16 mouse cellular contexts compared by ENCODE assay signal in genomic region chr7:56460814-56461520, GRCm38 (mm10).
DNase-seq lines count a peak whose midpoint lies in the region; ATAC-seq and TF ChIP-seq lines count a peak whose summit lies in the region.
"Had no signal": no experiment of that assay in that cellular context is flagged by ENCODE, and none has a peak within 500 bp of the region (broad histone marks: within the 10 kb centered on the region; RNA-seq: fewer than 3 reads in every experiment).

No protein-coding gene starts in this region.

- TF ChIP-seq POLR2A in lung, adult 2 months (IDR thresholded peaks at IDR 0.05; ENCODE audit: borderline replicate concordance, extremely low read depth, low read depth, low read length): no peak
- no peak for TF ChIP-seq POLR2A in cortical plate, adult 2 months (IDR thresholded peaks at IDR 0.05; ENCODE audit: extremely low read depth, insufficient read depth, low read length)

- H3K27ac ChIP-seq in lung, postnatal 0 days (ENCODE audit: low read length): no peak overlapping the region
- H3K27ac ChIP-seq in cortical plate, adult 2 months (ENCODE audit: insufficient read depth, low read length): no peak overlapping the region
- no peak overlapping the region for H3K27ac ChIP-seq in midbrain, embryonic 14.5 days (replicated peaks; ENCODE audit: low read depth, low read length)
- no peak overlapping the region for H3K27ac ChIP-seq in kidney, embryonic 15.5 days
- H3K27ac ChIP-seq: embryonic facial prominence, embryonic 15.5 days; macrophage; neural tube, embryonic 13.5 days had no signal

- H3K9ac ChIP-seq in lung, postnatal 0 days (replicated peaks; ENCODE audit: low read depth): no peak overlapping the region
- no peak overlapping the region for H3K9ac ChIP-seq in midbrain, embryonic 14.5 days (replicated peaks; ENCODE audit: low read length)
- no peak overlapping the region for H3K9ac ChIP-seq in kidney, embryonic 15.5 days
- H3K9ac ChIP-seq: embryonic facial prominence, embryonic 15.5 days; neural tube, embryonic 13.5 days had no signal

- no peak for TF ChIP-seq EP300 in lung, postnatal 0 days (IDR thresholded peaks at IDR 0.05)

- H3K36me3 ChIP-seq in lung, postnatal 0 days (ENCODE audit: insufficient read depth, low read length): no peaks in the 10 kb centered on the region
- no peaks in the 10 kb centered on the region for H3K36me3 ChIP-seq in midbrain, embryonic 14.5 days (ENCODE audit: control insufficient read depth, insufficient read depth, low read length)
- H3K36me3 ChIP-seq in kidney, embryonic 15.5 days: no peaks in the 10 kb centered on the region
- H3K36me3 ChIP-seq: embryonic facial prominence, embryonic 15.5 days; neural tube, embryonic 13.5 days had no signal

- no peak overlapping the region for H3K4me3 ChIP-seq in lung, postnatal 0 days (ENCODE audit: low read depth, low read length)
- no peak overlapping the region for H3K4me3 ChIP-seq in lung, adult 2 months (replicated peaks; ENCODE audit: extremely low read depth, low read depth, low read length)
- H3K4me3 ChIP-seq in cortical plate, adult 2 months (ENCODE audit: insufficient read depth, low read length): no peak overlapping the region
- H3K4me3 ChIP-seq in midbrain, embryonic 14.5 days (replicated peaks; ENCODE audit: low read depth, low read length): no peak overlapping the region
- no peak overlapping the region for H3K4me3 ChIP-seq in kidney, embryonic 15.5 days (replicated peaks)
- H3K4me3 ChIP-seq: embryonic facial prominence, embryonic 15.5 days; neural tube, embryonic 13.5 days had no signal

- peak; percentile 23; the same call in 1 of the 2 replicates for TF ChIP-seq CTCF in lung, postnatal 0 days (IDR thresholded peaks at IDR 0.05)
- no peak for TF ChIP-seq CTCF in lung, adult 2 months (IDR thresholded peaks at IDR 0.05; ENCODE audit: insufficient read depth, low read length)
- peak; percentile 51 for TF ChIP-seq CTCF in cortical plate, adult 2 months (IDR thresholded peaks at IDR 0.05; ENCODE audit: extremely low read depth, insufficient read depth, low read length)

- no peak for DNase-seq in frontal cortex, postnatal 14 days (ENCODE audit: low spot score in 2 of 2)
- no peak for DNase-seq in lung, postnatal 0 days (ENCODE audit: low spot score)
- DNase-seq in lung, adult 2 months: no peak
- peak; percentile 12 for DNase-seq in midbrain, embryonic 14.5 days
- no peak for DNase-seq in B cell, adult 2 months
- DNase-seq: adrenal gland, postnatal 14 days; cerebellum, adult 11-12 months; thymus, postnatal 14 days had no signal

- H3K4me1 ChIP-seq in lung, postnatal 0 days (ENCODE audit: insufficient read depth, low read depth, low read length): no peaks in the 10 kb centered on the region
- no peaks in the 10 kb centered on the region for H3K4me1 ChIP-seq in lung, adult 2 months (ENCODE audit: control insufficient read depth, insufficient read depth, low read length)
- H3K4me1 ChIP-seq in cortical plate, adult 2 months (ENCODE audit: control insufficient read depth, insufficient read depth, low read length): no peaks in the 10 kb centered on the region
- H3K4me1 ChIP-seq in midbrain, embryonic 14.5 days (ENCODE audit: control insufficient read depth, insufficient read depth, low read length): no peaks in the 10 kb centered on the region
- no peaks in the 10 kb centered on the region for H3K4me1 ChIP-seq in kidney, embryonic 15.5 days
- H3K4me1 ChIP-seq: embryonic facial prominence, embryonic 15.5 days; neural tube, embryonic 13.5 days had no signal

- peak; percentile 70; the same call in 1 of the 2 replicates for ATAC-seq in frontal cortex, adult (ENCODE audit: low TSS enrichment)
- ATAC-seq in lung, postnatal 0 days: no peak
- ATAC-seq in midbrain, embryonic 14.5 days (ENCODE audit: low FRiP score, low TSS enrichment): peak; percentile 37; the same call in 1 of the 2 replicates
- no peak for ATAC-seq in kidney, embryonic 15.5 days (replicated peaks; ENCODE audit: low FRiP score)
- ATAC-seq: CD4-positive, CD25-positive, alpha-beta regulatory T cell, adult 4 months had no signal

- no peak overlapping the region for H3K4me2 ChIP-seq in lung, postnatal 0 days (replicated peaks; ENCODE audit: low read depth, low read length)
- no peak overlapping the region for H3K4me2 ChIP-seq in midbrain, embryonic 14.5 days (ENCODE audit: low read length)
- H3K4me2 ChIP-seq in kidney, embryonic 15.5 days: no peak overlapping the region
- H3K4me2 ChIP-seq: embryonic facial prominence, embryonic 15.5 days; liver, embryonic 11.5 days; neural tube, embryonic 13.5 days had no signal

- H3K9me3 ChIP-seq in lung, postnatal 0 days (ENCODE audit: low read length): no peaks in the 10 kb centered on the region
- H3K9me3 ChIP-seq in midbrain, embryonic 14.5 days (ENCODE audit: control insufficient read depth, low read length): no peaks in the 10 kb centered on the region
- H3K9me3 ChIP-seq in kidney, embryonic 15.5 days (replicated peaks): no peaks in the 10 kb centered on the region
- H3K9me3 ChIP-seq: embryonic facial prominence, embryonic 15.5 days; neural tube, embryonic 13.5 days had no signal

- 60% methylated on average over 4 of the region's 4 CpGs for WGBS in lung, postnatal 0 days
- WGBS in lung, adult 2 months: 61% methylated on average over 4 of the region's 4 CpGs
- WGBS in midbrain, embryonic 14.5 days: 80% methylated on average over 4 of the region's 4 CpGs
- WGBS in kidney, embryonic 15.5 days: 75% methylated on average over 4 of the region's 4 CpGs

- no peaks in the 10 kb centered on the region for H3K27me3 ChIP-seq in lung, postnatal 0 days (replicated peaks; ENCODE audit: insufficient read depth, low read length)
- no peaks in the 10 kb centered on the region for H3K27me3 ChIP-seq in midbrain, embryonic 14.5 days (ENCODE audit: control insufficient read depth, insufficient read depth, low read length)
- H3K27me3 ChIP-seq in kidney, embryonic 15.5 days: no peaks in the 10 kb centered on the region
- H3K27me3 ChIP-seq: embryonic facial prominence, embryonic 15.5 days; neural tube, embryonic 13.5 days had no signal

Comparison
In these comparisons a context has a peak if more than half of its experiments do, and no peak if none do; other contexts are left out.
1. ATAC-seq: peak in frontal cortex, adult (single experiment) and midbrain, embryonic 14.5 days (single experiment); none in lung, postnatal 0 days (single experiment) and kidney, embryonic 15.5 days (single experiment).